Mouse (Mus musculus) liver, embryonic 14.5 days (tissue): Measurements from ENCODE around the gene Slc45a2. TPM values are rescaled to one million over a fixed set of nuclear protein-coding genes. Genes with fewer than 3 reads are reported as not detected.

ENCODE experiments used
- ATAC-seq: fragments of 200-750 bp; cut with Nextera tagmentation; 2 replicates; pipeline ENCODE4 v1.8.0; 2017; ENCODE audit warnings: moderate number of reproducible peaks, mild to moderate bottlenecking, moderate library complexity; ENCODE audit not compliant: insufficient read depth
- DNase-seq, 3 experiments: peaks; one replicate each; pipeline ENCODE4 v3.0.0-alpha.2; 2012 to 2013; ENCODE audit warnings: low read depth in 3 of 3, low spot score in 3 of 3
- H3K27ac ChIP-seq: fragments of 300-500 bp; sonication (generic); 2 replicates; pipeline ENCODE4 v1.5.1; 2014; ENCODE audit warnings: moderate library complexity, mild to moderate bottlenecking, control low read depth, inconsistent platforms
- H3K27me3 ChIP-seq: fragments of 300-500 bp; sonication (generic); 2 replicates; pipeline ENCODE4 v1.6.1; 2014; ENCODE audit warnings: mild to moderate bottlenecking, low read length, moderate library complexity; ENCODE audit not compliant: control insufficient read depth, insufficient read depth
- H3K36me3 ChIP-seq: fragments of 300-500 bp; sonication (generic); replicated peaks from 2 replicates; pipeline ENCODE4 v1.6.1; 2014; ENCODE audit warnings: low read depth; ENCODE audit not compliant: control insufficient read depth, insufficient read depth
- H3K4me1 ChIP-seq, 2 experiments: fragments of 200-500 bp in 1 of 2; fragments of 300-500 bp in 1 of 2; sonication (generic) in 1 of 2; replicated peaks; 2 replicates each; pipeline ENCODE4 v1.6.1; 2012 to 2014; ENCODE audit warnings: antibody characterized with exemption in 1 of 2, inconsistent platforms in 1 of 2, low read length in 1 of 2; ENCODE audit not compliant: control insufficient read depth in 2 of 2, insufficient read depth in 2 of 2
- H3K4me2 ChIP-seq: fragments of 300-500 bp; sonication (generic); 2 replicates; pipeline ENCODE4 v1.6.1; 2014; ENCODE audit warnings: low read depth, mild to moderate bottlenecking, control low read depth, moderate library complexity
- H3K4me3 ChIP-seq, 2 experiments: fragments of 200-500 bp in 1 of 2; fragments of 300-500 bp in 1 of 2; sonication (generic) in 1 of 2; 2 replicates each; pipeline ENCODE4 v1.5.1; 2012 to 2014; ENCODE audit warnings: low read depth in 2 of 2, low read length in 2 of 2, mild to moderate bottlenecking in 2 of 2, control low read depth in 1 of 2, inconsistent platforms in 1 of 2, moderate library complexity in 1 of 2; ENCODE audit not compliant: insufficient read depth in 1 of 2
- H3K9ac ChIP-seq: fragments of 300-500 bp; sonication (generic); replicated peaks from 2 replicates; pipeline ENCODE4 v1.6.1; 2014; ENCODE audit warnings: mild to moderate bottlenecking, control low read depth, moderate library complexity
- H3K9me3 ChIP-seq: fragments of 300-500 bp; sonication (generic); 2 replicates; pipeline ENCODE4 v1.6.1; 2016; ENCODE audit warnings: low read length, mixed read lengths; ENCODE audit not compliant: control insufficient read depth
- CTCF ChIP-seq: IDR thresholded peaks from 2 replicates; pipeline ENCODE4 v1.5.1; 2016; ENCODE audit warnings: antibody characterized with exemption, low read depth, control low read depth
- EP300 ChIP-seq: IDR thresholded peaks from 2 replicates; pipeline ENCODE4 v1.6.1; 2016; ENCODE audit warnings: antibody characterized with exemption, low read depth
- WGBS: fragments of 180-500 bp; shearing (Covaris S2); extraction: QIAGEN DNeasy Blood & Tissue Kit; methylation state at CpG from one replicate; pipeline ENCODE4 v1.1.7; 2014; ENCODE audit not compliant: insufficient replicate concordance; 5-methylcytosine and 5-hydroxymethylcytosine counted together
- polyA plus RNA-seq, 2 experiments: library from polyadenylated mRNA; depleted of rRNA in 1 of 2; stranded (reverse) in 1 of 2; unstranded in 1 of 2; fragments of >200 nt; fragmentation: Nextera tagmentation in 1 of 2; extraction: Ambion mirVana in 1 of 2; gene quantifications; 2 replicates each; pipeline versions ENCODE4 v1.2.1 to v1.2.3; 2012 to 2014

The Slc45a2 gene
- polyA plus RNA-seq, 2 experiments, result 0.01 TPM; not detected in 1

- DNase-seq (no peak), ATAC-seq (peak; percentile 37; the same call in 1 of the 2 replicates)
- Histone ChIP-seq H3K27ac (no peak within 1 kb of the TSS), H3K27me3 (no peaks in the 10 kb centered on the region), H3K36me3 (no peaks in the 10 kb centered on the region), H3K9ac (peak within 1 kb of the TSS; percentile 31; the same call in 1 of the 2 replicates), H3K4me2 (peak within 1 kb of the TSS; percentile 44), H3K9me3 (no peaks in the 10 kb centered on the region), H3K4me3 (peak within 1 kb of the TSS; percentile 34 to 51), H3K4me1 (no peaks in the 10 kb centered on the region; a peak in 1 of 4 replicates)
- TF ChIP-seq EP300, result no peak
- TF ChIP-seq CTCF, result no peak
- WGBS, result 6% methylated on average over 25 of the region's 25 CpGs
Observed at GRCm38 (mm10) chr15:11064558-11065411, 64.3 kb downstream of the Slc45a2 start, which contains the start of gene Adamts12. Adamts12 (plus strand) TSS chr15:11064790.

- no peak for ATAC-seq
- Histone ChIP-seq H3K4me3 (peak overlapping the region; percentile 17 to 34; a peak in 3 of 4 replicates), H3K9me3 (no peaks in the 10 kb centered on the region), H3K4me1 (no peaks in the 10 kb centered on the region; a peak in 1 of 4 replicates), H3K27ac (no peak overlapping the region), H3K9ac (no peak overlapping the region), H3K27me3 (no peaks in the 10 kb centered on the region), H3K36me3 (no peaks in the 10 kb centered on the region), H3K4me2 (peak overlapping the region; percentile 44)
- no peak for DNase-seq
- WGBS, result 21% methylated on average over 9 of the region's 9 CpGs
- TF ChIP-seq EP300 (no peak), CTCF (no peak)
Observed at GRCm38 (mm10) chr15:11065528-11066171, 65.1 kb downstream of the Slc45a2 start.

- Histone ChIP-seq H3K9ac (no peak overlapping the region), H3K27me3 (no peaks in the 10 kb centered on the region), H3K4me2 (peak overlapping the region; percentile 44), H3K9me3 (no peaks in the 10 kb centered on the region), H3K27ac (no peak overlapping the region), H3K4me3 (no peak overlapping the region), H3K4me1 (no peaks in the 10 kb centered on the region; a peak in 1 of 4 replicates), H3K36me3 (no peaks in the 10 kb centered on the region)
- 27% methylated on average over 5 of the region's 5 CpGs for WGBS
- no peak for TF ChIP-seq CTCF
- TF ChIP-seq EP300, result no peak
- DNase-seq (no peak), ATAC-seq (no peak)
Observed at GRCm38 (mm10) chr15:11066299-11066698, 65.8 kb downstream of the Slc45a2 start.

- TF ChIP-seq CTCF (no peak), EP300 (no peak)
- no peak for DNase-seq
- H3K9ac ChIP-seq, result no peak overlapping the region
- no peak overlapping the region for H3K4me3 ChIP-seq
- no peaks in the 10 kb centered on the region; a peak in 1 of 4 replicates for H3K4me1 ChIP-seq
- no peak overlapping the region for H3K27ac ChIP-seq
- H3K4me2 ChIP-seq, result no peak overlapping the region
- no peaks in the 10 kb centered on the region for H3K9me3 ChIP-seq
- no peaks in the 10 kb centered on the region for H3K27me3 ChIP-seq
- no peaks in the 10 kb centered on the region for H3K36me3 ChIP-seq
- ATAC-seq, result no peak
- WGBS, result 57% methylated on average over 7 of the region's 7 CpGs
Observed at GRCm38 (mm10) chr15:11067891-11068290, 67.4 kb downstream of the Slc45a2 start.

- Histone ChIP-seq H3K9ac (no peak overlapping the region), H3K9me3 (no peaks in the 10 kb centered on the region), H3K36me3 (no peaks in the 10 kb centered on the region), H3K27ac (no peak overlapping the region), H3K4me1 (no peaks in the 10 kb centered on the region), H3K27me3 (no peaks in the 10 kb centered on the region), H3K4me3 (no peak overlapping the region), H3K4me2 (no peak overlapping the region)
- no peak for TF ChIP-seq EP300
- TF ChIP-seq CTCF, result no peak
- 60% methylated on average over 3 of the region's 3 CpGs for WGBS
- ATAC-seq (no peak), DNase-seq (no peak)
Observed at GRCm38 (mm10) chr15:11075726-11076361, 75.3 kb downstream of the Slc45a2 start.

Other genes with a start within 250 kb of the Slc45a2 start
- 0.02 TPM in 1 of 2 replicates, not detected in the other for gene C1qtnf3, start 48.4 kb upstream of the Slc45a2 start, polyA plus RNA-seq (2012; rRNA removed)
- not detected in 2 replicates for gene C1qtnf3, start 48.4 kb upstream of the Slc45a2 start, polyA plus RNA-seq (2014; fragmentation: Nextera tagmentation; extraction: Ambion mirVana)
- gene Amacr, start 19.0 kb upstream of the Slc45a2 start, polyA plus RNA-seq (2012; rRNA removed), result 8.5 and 10.9 TPM in 2 replicates
- 19.3 and 20.3 TPM in 2 replicates for gene Amacr, start 19.0 kb upstream of the Slc45a2 start, polyA plus RNA-seq (2014; fragmentation: Nextera tagmentation; extraction: Ambion mirVana)
- not detected in 2 replicates for gene Rxfp3, start 37.3 kb downstream of the Slc45a2 start, polyA plus RNA-seq (2012; rRNA removed)
- gene Rxfp3, start 37.3 kb downstream of the Slc45a2 start, polyA plus RNA-seq (2014; fragmentation: Nextera tagmentation; extraction: Ambion mirVana), result not detected in 2 replicates
- 0.28 and 0.47 TPM in 2 replicates for gene Adamts12, start 64.1 kb downstream of the Slc45a2 start, polyA plus RNA-seq (2012; rRNA removed)
- gene Adamts12, start 64.1 kb downstream of the Slc45a2 start, polyA plus RNA-seq (2014; fragmentation: Nextera tagmentation; extraction: Ambion mirVana), result 0.23 and 0.54 TPM in 2 replicates